Mouse (Mus musculus) CH12.LX (cell line): ENCODE data around the gene Uqcr10.

Experiments
- CTCF ChIP-seq, 2 experiments: IDR thresholded peaks in 1 of 2; conservative IDR thresholded peaks in 1 of 2; 2 replicates each; pipeline ENCODE4 v1.5.1; 2011 to 2012; ENCODE audit warnings: low read depth in 2 of 2, low read length in 2 of 2, improper control_type of control experiment in 1 of 2, inconsistent platforms in 1 of 2, mild to moderate bottlenecking in 1 of 2, moderate library complexity in 1 of 2
- UBTF ChIP-seq: IDR thresholded peaks from 2 replicates; pipeline ENCODE4 v1.6.1; 2012; ENCODE audit warnings: low read depth, mild to moderate bottlenecking, inconsistent platforms, low read length, improper control_type of control experiment, moderate library complexity

GRCm38 (mm10) chr11:4740785-4741184, 36.6 kb upstream of the Uqcr10 start:
- no peak for TF ChIP-seq CTCF (conservative IDR thresholded peaks at IDR 0.05 in 1 of 2, IDR thresholded peaks at IDR 0.05 in 1 of 2; ENCODE audit: low read depth in 2 of 2, low read length in 2 of 2)
- no peak for TF ChIP-seq UBTF
